Mouse (Mus musculus) left cerebral cortex, adult 18-20 months (tissue): ENCODE data around the gene Zc3h6. TPM values are rescaled to one million over a fixed set of nuclear protein-coding genes. Genes with fewer than 3 reads are reported as not detected.

ENCODE experiments used
- microRNA-seq, 2 experiments: library from miRNA; unstranded; fragments of <30 nt; microRNA quantifications; one replicate each; pipeline ENCODE4 v1.2.0; 2021
- total RNA-seq, 2 experiments: library from RNA; stranded (reverse); gene quantifications; 2 replicates each; pipeline ENCODE4 v1.2.3; 2021

Zc3h6 gene
- total RNA-seq, 2 experiments from 2014 or later, result 12.4 to 16.4 TPM

Small RNA genes within 50 kb of the gene (microRNA-seq; reads per million reads assigned to microRNA genes)
- 0 reads per million in 2 experiments for gene Gm22859

Other genes with a start within 250 kb of the Zc3h6 start
- gene Tmem87b, start 149.3 kb upstream of the Zc3h6 start, total RNA-seq, result 10 to 100 TPM; 32.1 to 33.9 TPM
- gene Fbln7, start 104.4 kb upstream of the Zc3h6 start, total RNA-seq, result 1 to 10 TPM; 2.7 to 3.1 TPM
- 1 to 10 TPM; 6.8 to 8.4 TPM for gene Zc3h8, start 23.3 kb upstream of the Zc3h6 start, total RNA-seq
- 1 to 10 TPM; 3.4 TPM for gene Gm10762, start 323 bp downstream of the Zc3h6 start, total RNA-seq
- gene Vinac1, start 80.8 kb downstream of the Zc3h6 start, total RNA-seq, result under 1 TPM; 0.14 to 0.21 TPM
- 10 to 100 TPM; 63.4 to 67.0 TPM for gene Ttl, start 98.5 kb downstream of the Zc3h6 start, total RNA-seq
- gene Polr1b, start 133.6 kb downstream of the Zc3h6 start, total RNA-seq, result 10 to 100 TPM; 20.5 to 22.6 TPM
- gene Chchd5, start 162.3 kb downstream of the Zc3h6 start, total RNA-seq, result 10 to 100 TPM; 10.7 to 11.0 TPM
- gene Slc20a1, start 231.4 kb downstream of the Zc3h6 start, total RNA-seq, result 100 to 1,000 TPM; 174 to 176 TPM